Mouse (Mus musculus): ENCODE data around the gene Dnaaf5. TPM values are rescaled to one million over a fixed set of nuclear protein-coding genes. Genes with fewer than 3 reads are reported as not detected.
A peak's percentile ranks its signal among the peaks of the same experiment; 100 is the strongest.

The Dnaaf5 gene
- polyA plus RNA-seq, 1 experiment, result 6.7 TPM

DNA sequence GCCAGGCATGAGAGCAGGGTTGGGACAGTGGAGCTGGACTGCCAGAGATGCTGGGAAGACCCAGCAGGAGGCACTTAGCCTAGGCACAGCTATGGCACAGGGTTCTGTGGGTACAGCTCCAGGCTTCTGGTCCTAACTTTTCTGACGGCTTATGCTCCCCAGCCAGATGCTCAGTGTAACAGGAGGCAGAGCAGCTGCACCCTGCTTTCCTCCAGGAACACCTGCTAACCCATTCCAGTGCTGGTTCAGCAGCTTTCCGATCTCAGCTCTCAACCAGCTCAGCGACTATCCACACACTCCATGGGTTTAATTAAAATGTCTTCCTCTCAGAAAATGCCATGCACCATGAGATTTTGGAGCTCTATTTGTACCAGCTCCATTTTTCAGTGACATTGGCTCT lies 66.8 kb downstream of the Dnaaf5 start:
- peak overlapping the region; percentile 15; the same call in 1 of the 2 replicates for H3K27ac ChIP-seq (ENCODE audit: insufficient read depth, low read length)
- H3K4me1 ChIP-seq (ENCODE audit: control insufficient read depth, insufficient read depth, low read length), result peaks cover 7% of the 10 kb centered on the region
- TF ChIP-seq POLR2A (IDR thresholded peaks at IDR 0.05; ENCODE audit: extremely low read depth, insufficient read depth, low read length) (no peak), CTCF (IDR thresholded peaks at IDR 0.05; ENCODE audit: extremely low read depth, insufficient read depth, low read length) (no peak)
- H3K4me3 ChIP-seq (ENCODE audit: insufficient read depth, low read length), result no peak overlapping the region

DNA sequence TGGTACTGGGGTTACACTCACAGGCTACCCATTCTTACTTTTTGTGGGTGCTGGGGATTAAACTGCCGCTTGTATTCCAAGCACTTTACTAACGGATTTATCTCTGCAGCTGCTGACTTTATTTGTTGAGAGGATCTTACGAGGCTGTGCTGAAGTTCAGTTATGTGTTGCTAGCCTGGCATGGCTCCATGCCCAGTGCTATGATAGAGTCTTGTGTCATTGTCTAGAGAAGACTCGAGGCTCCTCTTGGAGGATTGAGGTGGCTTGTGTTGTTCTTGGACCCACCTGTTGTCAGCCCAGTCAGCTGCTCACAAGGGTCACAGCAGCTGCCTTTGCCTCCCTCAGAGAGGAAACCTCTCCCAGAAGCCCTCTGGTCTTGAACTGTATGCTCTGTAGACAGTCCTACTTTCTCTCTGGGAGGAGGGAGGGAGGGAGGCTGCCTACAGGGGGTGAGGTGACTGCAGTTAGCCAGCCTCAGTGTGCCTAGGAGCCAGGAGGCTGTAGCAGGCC lies 70.0 kb downstream of the Dnaaf5 start:
- Histone ChIP-seq H3K27ac (ENCODE audit: insufficient read depth, low read length) (0 out of 2 replicates have a peak overlapping the region, but pooled peaks have one; percentile 2), H3K4me3 (ENCODE audit: insufficient read depth, low read length) (no peak overlapping the region), H3K4me1 (ENCODE audit: control insufficient read depth, insufficient read depth, low read length) (peaks cover 5% of the 10 kb centered on the region)
- TF ChIP-seq POLR2A (IDR thresholded peaks at IDR 0.05; ENCODE audit: extremely low read depth, insufficient read depth, low read length) (no peak), CTCF (IDR thresholded peaks at IDR 0.05; ENCODE audit: extremely low read depth, insufficient read depth, low read length) (no peak)

DNA sequence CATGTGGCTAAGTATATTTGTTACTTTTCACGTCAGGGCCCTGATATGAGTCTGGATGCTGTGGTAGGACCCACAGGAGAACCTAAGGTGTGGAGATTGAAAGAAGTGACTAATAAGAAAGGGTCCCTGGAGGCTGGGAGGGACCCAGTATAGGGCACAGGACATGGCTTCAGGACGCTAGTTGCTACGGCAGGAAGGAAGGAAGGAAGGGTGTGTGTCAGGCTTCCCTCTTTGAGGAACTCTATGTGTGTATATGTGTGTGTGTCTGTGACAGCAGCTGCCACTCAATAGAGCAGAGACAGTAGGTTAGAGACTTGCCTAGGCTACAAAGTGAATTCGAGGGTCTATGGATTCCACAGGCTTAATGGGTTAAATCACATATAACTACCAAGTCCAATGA lies 70.6 kb downstream of the Dnaaf5 start:
- H3K27ac ChIP-seq (ENCODE audit: insufficient read depth, low read length), result 0 out of 2 replicates have a peak overlapping the region, but pooled peaks have one; percentile 2
- no peak for TF ChIP-seq CTCF (IDR thresholded peaks at IDR 0.05; ENCODE audit: extremely low read depth, insufficient read depth, low read length)
- TF ChIP-seq POLR2A (IDR thresholded peaks at IDR 0.05; ENCODE audit: extremely low read depth, insufficient read depth, low read length), result no peak
- H3K4me3 ChIP-seq (ENCODE audit: insufficient read depth, low read length), result no peak overlapping the region
- peaks cover 4% of the 10 kb centered on the region; the same call in 1 of the 2 replicates for H3K4me1 ChIP-seq (ENCODE audit: control insufficient read depth, insufficient read depth, low read length)

DNA sequence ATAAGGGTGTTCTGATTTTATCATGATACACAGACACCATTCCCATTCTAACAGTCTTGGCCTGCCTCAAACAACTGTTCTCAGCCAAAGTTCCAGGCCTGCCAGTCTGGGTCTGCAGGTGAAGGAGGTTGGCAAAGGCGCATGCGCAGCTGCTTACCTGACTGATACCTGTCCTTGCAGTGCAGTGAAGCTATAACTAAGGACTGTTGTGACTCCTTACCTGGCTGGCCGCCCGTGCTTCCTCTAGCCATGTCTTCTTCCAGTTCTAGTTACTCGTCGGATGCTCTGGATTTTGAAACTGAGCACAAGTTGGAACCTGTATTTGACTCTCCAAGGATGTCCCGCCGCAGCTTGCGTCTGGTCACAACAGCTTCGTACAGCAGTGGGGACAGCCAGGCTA lies 73.3 kb downstream of the Dnaaf5 start:
- Histone ChIP-seq H3K27ac (ENCODE audit: insufficient read depth, low read length) (no peak overlapping the region), H3K4me3 (ENCODE audit: insufficient read depth, low read length) (no peak overlapping the region), H3K4me1 (ENCODE audit: control insufficient read depth, insufficient read depth, low read length) (0 out of 2 replicates have a peak, but pooled peaks cover 1% of the 10 kb centered on the region)
- no peak for TF ChIP-seq POLR2A (IDR thresholded peaks at IDR 0.05; ENCODE audit: extremely low read depth, insufficient read depth, low read length)
- TF ChIP-seq CTCF (IDR thresholded peaks at IDR 0.05; ENCODE audit: extremely low read depth, insufficient read depth, low read length), result no peak

DNA sequence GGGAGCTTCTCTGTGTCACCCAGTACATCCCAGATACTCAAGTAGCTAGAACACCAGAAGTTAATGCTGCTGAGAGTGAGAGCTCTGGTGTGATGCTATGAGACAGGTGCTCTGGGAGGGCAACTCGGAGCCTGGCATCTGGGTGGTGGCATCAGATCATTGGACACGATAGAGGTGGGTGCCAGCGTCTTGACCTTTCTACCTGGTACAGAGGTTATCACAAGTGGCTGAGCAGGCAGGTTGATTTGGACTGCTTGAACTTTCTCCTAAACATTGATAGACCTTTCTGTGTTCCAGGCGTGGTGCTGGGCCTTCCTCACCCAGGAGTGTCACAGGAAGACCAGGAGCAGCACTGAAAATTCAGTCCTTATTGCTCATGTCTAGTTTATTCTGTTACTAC lies 77.2 kb downstream of the Dnaaf5 start:
- no peak overlapping the region for H3K27ac ChIP-seq (ENCODE audit: insufficient read depth, low read length)
- 0 out of 2 replicates have a peak, but pooled peaks cover 1% of the 10 kb centered on the region for H3K4me1 ChIP-seq (ENCODE audit: control insufficient read depth, insufficient read depth, low read length)
- no peak overlapping the region for H3K4me3 ChIP-seq (ENCODE audit: insufficient read depth, low read length)
- no peak for TF ChIP-seq POLR2A (IDR thresholded peaks at IDR 0.05; ENCODE audit: extremely low read depth, insufficient read depth, low read length)
- TF ChIP-seq CTCF (IDR thresholded peaks at IDR 0.05; ENCODE audit: extremely low read depth, insufficient read depth, low read length), result no peak

DNA sequence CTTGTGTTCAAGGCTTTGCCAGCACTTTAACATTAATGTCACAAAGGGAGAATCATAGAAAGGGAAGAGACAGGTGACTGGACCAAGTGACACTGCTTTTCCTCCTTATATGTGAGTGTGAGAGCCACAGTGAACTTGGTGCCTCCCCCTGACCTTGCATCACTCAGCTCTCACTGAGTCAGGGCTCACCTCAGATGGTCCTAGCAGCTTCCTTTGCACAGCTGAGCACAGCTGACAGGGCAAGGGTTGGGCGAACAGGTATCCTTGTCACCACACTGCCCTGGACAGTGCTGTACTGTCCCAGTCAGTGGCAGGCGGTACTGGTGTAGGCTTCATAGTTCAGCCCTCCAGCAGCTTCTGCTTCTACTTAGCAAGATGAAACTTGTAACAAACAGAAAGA lies 77.6 kb downstream of the Dnaaf5 start:
- no peak for TF ChIP-seq POLR2A (IDR thresholded peaks at IDR 0.05; ENCODE audit: extremely low read depth, insufficient read depth, low read length)
- TF ChIP-seq CTCF (IDR thresholded peaks at IDR 0.05; ENCODE audit: extremely low read depth, insufficient read depth, low read length), result no peak
- no peak overlapping the region for H3K4me3 ChIP-seq (ENCODE audit: insufficient read depth, low read length)

DNA sequence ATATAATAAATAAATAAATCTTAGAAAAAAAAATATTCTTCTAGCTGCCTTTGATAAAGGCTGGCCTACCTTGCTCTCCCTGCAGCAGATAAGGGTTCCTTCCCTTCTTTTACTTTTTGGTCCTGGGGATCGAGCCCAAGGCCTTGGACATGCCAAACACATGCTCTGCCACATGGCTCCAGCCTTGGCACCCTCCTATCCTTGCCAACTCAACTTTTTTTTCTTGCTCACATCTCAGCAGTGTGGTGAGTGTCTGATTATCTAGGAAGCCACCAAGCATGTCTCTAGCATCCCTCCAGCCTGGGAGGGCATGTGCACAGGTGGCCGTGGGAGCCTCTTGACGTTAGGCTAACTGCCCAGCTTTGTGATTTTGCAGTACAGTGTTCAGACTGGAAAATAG lies 78.3 kb downstream of the Dnaaf5 start:
- TF ChIP-seq CTCF (IDR thresholded peaks at IDR 0.05; ENCODE audit: extremely low read depth, insufficient read depth, low read length) (no peak), POLR2A (IDR thresholded peaks at IDR 0.05; ENCODE audit: extremely low read depth, insufficient read depth, low read length) (no peak)
- Histone ChIP-seq H3K4me1 (ENCODE audit: control insufficient read depth, insufficient read depth, low read length) (0 out of 2 replicates have a peak, but pooled peaks cover 1% of the 10 kb centered on the region), H3K4me3 (ENCODE audit: insufficient read depth, low read length) (no peak overlapping the region), H3K27ac (ENCODE audit: insufficient read depth, low read length) (no peak overlapping the region)

More for the DNA sequence above, 77.6 kb downstream of the Dnaaf5 start:
- no peak overlapping the region for H3K27ac ChIP-seq (ENCODE audit: insufficient read depth, low read length)
- H3K4me1 ChIP-seq (ENCODE audit: control insufficient read depth, insufficient read depth, low read length), result 0 out of 2 replicates have a peak, but pooled peaks cover 1% of the 10 kb centered on the region

DNA sequence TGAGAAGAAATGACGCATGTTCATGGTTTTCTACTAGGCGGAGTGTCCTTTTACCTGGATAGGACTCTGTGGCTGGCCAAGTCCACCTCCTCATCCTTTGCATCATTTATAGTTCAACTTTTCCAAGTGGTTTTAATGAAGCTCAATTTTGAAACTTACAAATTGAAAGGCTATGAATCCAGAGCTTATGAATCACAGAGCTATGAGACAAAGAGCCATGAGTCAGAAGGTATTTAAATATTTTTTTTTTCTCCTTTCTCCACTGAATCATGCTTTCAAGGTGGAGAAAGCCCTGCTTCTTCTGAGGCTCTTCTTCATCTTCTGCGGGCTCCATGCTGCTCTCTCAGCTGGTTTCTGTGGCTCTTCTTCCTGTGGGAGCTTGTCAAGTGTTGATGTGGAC lies 79.7 kb downstream of the Dnaaf5 start:
- H3K27ac ChIP-seq (ENCODE audit: insufficient read depth, low read length), result no peak overlapping the region

DNA sequence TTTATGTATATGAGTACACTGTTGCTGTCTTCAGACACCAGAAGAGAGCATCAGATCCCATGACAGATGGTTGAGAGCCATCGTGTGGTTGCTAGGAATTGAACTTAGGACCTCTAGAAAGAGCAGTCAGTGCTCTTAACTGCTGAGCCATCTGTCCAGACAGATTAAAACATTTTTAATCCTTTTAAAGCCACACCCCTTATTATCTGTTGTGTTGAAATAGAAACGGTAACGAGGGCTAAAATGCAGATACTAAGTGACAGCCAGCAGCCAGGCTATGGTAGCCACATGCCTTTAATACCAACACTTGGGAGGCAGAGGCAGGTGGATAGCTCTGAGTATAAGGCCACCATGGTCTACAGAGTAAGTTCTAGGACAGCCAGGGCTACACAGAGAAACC lies 82.1 kb downstream of the Dnaaf5 start:
- no peak overlapping the region for H3K27ac ChIP-seq (ENCODE audit: insufficient read depth, low read length)
- no peak overlapping the region for H3K4me3 ChIP-seq (ENCODE audit: insufficient read depth, low read length)
- no peaks in the 10 kb centered on the region for H3K4me1 ChIP-seq (ENCODE audit: control insufficient read depth, insufficient read depth, low read length)
- TF ChIP-seq CTCF (IDR thresholded peaks at IDR 0.05; ENCODE audit: extremely low read depth, insufficient read depth, low read length) (no peak), POLR2A (IDR thresholded peaks at IDR 0.05; ENCODE audit: extremely low read depth, insufficient read depth, low read length) (no peak)

More for the DNA sequence above, 79.7 kb downstream of the Dnaaf5 start:
- no peaks in the 10 kb centered on the region for H3K4me1 ChIP-seq (ENCODE audit: control insufficient read depth, insufficient read depth, low read length)
- no peak overlapping the region for H3K4me3 ChIP-seq (ENCODE audit: insufficient read depth, low read length)
- no peak for TF ChIP-seq POLR2A (IDR thresholded peaks at IDR 0.05; ENCODE audit: extremely low read depth, insufficient read depth, low read length)
- TF ChIP-seq CTCF (IDR thresholded peaks at IDR 0.05; ENCODE audit: extremely low read depth, insufficient read depth, low read length), result no peak

DNA sequence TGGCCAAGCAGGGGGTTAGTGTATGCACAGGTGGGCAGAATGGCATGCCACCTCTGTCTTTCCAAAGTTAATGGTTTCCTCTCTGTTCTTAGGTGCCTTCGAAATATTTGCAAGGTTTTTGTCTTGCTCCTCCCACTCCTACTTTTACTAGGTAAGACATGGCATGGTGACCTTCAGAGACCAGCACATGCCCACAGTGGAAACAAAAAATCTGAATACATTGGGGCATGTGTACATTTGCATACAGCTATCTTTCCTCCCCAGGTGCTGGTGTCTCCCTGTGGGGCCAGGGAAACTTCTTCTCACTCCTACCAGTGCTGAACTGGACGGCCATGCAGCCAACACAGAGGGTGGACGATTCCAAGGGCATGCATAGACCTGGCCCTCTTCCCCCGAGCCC lies 84.4 kb downstream of the Dnaaf5 start:
- Histone ChIP-seq H3K4me3 (ENCODE audit: insufficient read depth, low read length) (no peak overlapping the region), H3K4me1 (ENCODE audit: control insufficient read depth, insufficient read depth, low read length) (no peaks in the 10 kb centered on the region), H3K27ac (ENCODE audit: insufficient read depth, low read length) (no peak overlapping the region)
- no peak for TF ChIP-seq CTCF (IDR thresholded peaks at IDR 0.05; ENCODE audit: extremely low read depth, insufficient read depth, low read length)

Other genes starting within 250 kb of the Dnaaf5 start
- gene Pdgfa, start 152.9 kb upstream of the Dnaaf5 start, polyA plus RNA-seq (2012; rRNA removed), result 29.4 and 30.0 TPM in 2 replicates
- gene Prkar1b, start 222 bp upstream of the Dnaaf5 start, polyA plus RNA-seq (2012; rRNA removed), result 862 and 899 TPM in 2 replicates
- 115 and 128 TPM in 2 replicates for gene Sun1, start 50.4 kb downstream of the Dnaaf5 start, polyA plus RNA-seq (2012; rRNA removed)
- gene Get4, start 102.1 kb downstream of the Dnaaf5 start, polyA plus RNA-seq (2012; rRNA removed), result 82.6 and 89.5 TPM in 2 replicates
- gene Adap1, start 175.4 kb downstream of the Dnaaf5 start, polyA plus RNA-seq (2012; rRNA removed), result 271 and 275 TPM in 2 replicates
- gene Cox19, start 201.2 kb downstream of the Dnaaf5 start, polyA plus RNA-seq (2012; rRNA removed), result 90.2 and 92.7 TPM in 2 replicates
- gene Cyp2w1, start 202.4 kb downstream of the Dnaaf5 start, polyA plus RNA-seq (2012; rRNA removed), result not detected in 2 replicates
- gene Gpr146, start 227.5 kb downstream of the Dnaaf5 start, polyA plus RNA-seq (2012; rRNA removed), result 15.3 and 16.3 TPM in 2 replicates

All from cortical plate, adult 2 months (tissue).